Mouse (Mus musculus) spleen, adult 2 months (tissue): ENCODE data around the gene Trpm6. TPM values are rescaled to one million over a fixed set of nuclear protein-coding genes. Genes with fewer than 3 reads are reported as not detected.

ENCODE experiments used
- DNase-seq, 2 experiments: peaks; one replicate each; pipeline versions ENCODE4 v3.0.0 to v3.0.0-alpha.2; 2012 to 2021; ENCODE audit warnings: low spot score in 2 of 2, low read depth in 1 of 2
- H3K27ac ChIP-seq: fragments of 200-500 bp; 2 replicates; pipeline ENCODE4 v1.5.1; 2012; ENCODE audit warnings: low read length, inconsistent platforms; ENCODE audit not compliant: insufficient read depth
- H3K27me3 ChIP-seq: fragments of 200-500 bp; 2 replicates; pipeline ENCODE4 v1.6.1; 2012; ENCODE audit warnings: mild to moderate bottlenecking, moderate library complexity, low read length, inconsistent platforms; ENCODE audit not compliant: control insufficient read depth, insufficient read depth
- H3K36me3 ChIP-seq: fragments of 200-500 bp; 2 replicates; pipeline ENCODE4 v1.6.1; 2012; ENCODE audit warnings: mild to moderate bottlenecking, low read length, inconsistent platforms; ENCODE audit not compliant: control insufficient read depth, insufficient read depth
- H3K4me1 ChIP-seq: fragments of 200-500 bp; 2 replicates; pipeline ENCODE4 v1.6.1; 2011; ENCODE audit warnings: inconsistent platforms; ENCODE audit not compliant: control insufficient read depth, insufficient read depth, insufficient read length
- H3K4me3 ChIP-seq: fragments of 200-500 bp; 2 replicates; pipeline ENCODE4 v1.5.1; 2011; ENCODE audit warnings: mild to moderate bottlenecking, inconsistent platforms; ENCODE audit not compliant: insufficient read depth, insufficient read length; ENCODE audit errors: extremely low read depth
- CTCF ChIP-seq: fragments of 200-500 bp; IDR thresholded peaks from 2 replicates; pipeline ENCODE4 v1.5.1; 2011; ENCODE audit warnings: mild to moderate bottlenecking, inconsistent platforms; ENCODE audit not compliant: insufficient read depth, insufficient read length, insufficient replicate concordance; ENCODE audit errors: extremely low read depth
- POLR2A ChIP-seq: fragments of 200-500 bp; IDR thresholded peaks from 2 replicates; pipeline ENCODE4 v1.6.1; 2011; ENCODE audit warnings: low read depth, low read length, inconsistent platforms
- WGBS: fragments of 180-500 bp; shearing (Covaris S2); methylation state at CpG from one replicate; pipeline ENCODE4 v1.1.7; 2018; 5-methylcytosine and 5-hydroxymethylcytosine counted together
- polyA plus RNA-seq: library from polyadenylated mRNA; depleted of rRNA; stranded (reverse); fragments of >200 nt; gene quantifications from 2 replicates; pipeline ENCODE4 v1.2.3, GENCODE M21; 2012

Trpm6 gene
- polyA plus RNA-seq, 1 experiment: 0.05 TPM

- TF ChIP-seq POLR2A: no peak
- no peak for TF ChIP-seq CTCF
- 83% methylated on average over 13 of the region's 13 CpGs for WGBS
Measured at GRCm38 (mm10) chr19:18815170-18815569, 65.4 kb downstream of the Trpm6 start.

GRCm38 (mm10) chr19:18817425-18817824, 67.6 kb downstream of the Trpm6 start:
- Histone ChIP-seq H3K27me3 (no peaks in the 10 kb centered on the region), H3K4me3 (no peak overlapping the region), H3K27ac (no peak overlapping the region), H3K36me3 (no peaks in the 10 kb centered on the region), H3K4me1 (no peaks in the 10 kb centered on the region)
- no peak for DNase-seq
- WGBS: 78% methylated on average over 2 of the region's 2 CpGs
- TF ChIP-seq CTCF (no peak), POLR2A (no peak)

More at GRCm38 (mm10) chr19:18815170-18815569, 65.4 kb downstream of the Trpm6 start:
- H3K4me3 ChIP-seq: no peak overlapping the region
- H3K36me3 ChIP-seq: no peaks in the 10 kb centered on the region
- no peaks in the 10 kb centered on the region for H3K27me3 ChIP-seq
- no peaks in the 10 kb centered on the region for H3K4me1 ChIP-seq
- H3K27ac ChIP-seq: no peak overlapping the region
- no peak for DNase-seq

- Histone ChIP-seq H3K4me3 (no peak overlapping the region), H3K36me3 (no peaks in the 10 kb centered on the region), H3K4me1 (no peaks in the 10 kb centered on the region), H3K27ac (no peak overlapping the region), H3K27me3 (no peaks in the 10 kb centered on the region)
- 85% methylated on average over 2 of the region's 2 CpGs for WGBS
- TF ChIP-seq POLR2A: no peak
- no peak for TF ChIP-seq CTCF
- no peak for DNase-seq
Measured at GRCm38 (mm10) chr19:18828601-18829000, 78.8 kb downstream of the Trpm6 start.

- WGBS: 79% methylated on average over 3 of the region's 3 CpGs
- no peak for DNase-seq
Measured at GRCm38 (mm10) chr19:18831196-18831595, 81.4 kb downstream of the Trpm6 start.

GRCm38 (mm10) chr19:18834971-18835370, 85.2 kb downstream of the Trpm6 start:
- Histone ChIP-seq H3K4me1 (no peaks in the 10 kb centered on the region), H3K4me3 (no peak overlapping the region), H3K27ac (no peak overlapping the region), H3K36me3 (no peaks in the 10 kb centered on the region), H3K27me3 (no peaks in the 10 kb centered on the region)
- WGBS: 10% methylated on average over 6 of the region's 6 CpGs
- TF ChIP-seq CTCF: peak; percentile 39; the same call in 1 of the 2 replicates
- TF ChIP-seq POLR2A: no peak
- DNase-seq: peak in 1 of 2 experiments; percentile 20

More at GRCm38 (mm10) chr19:18831196-18831595, 81.4 kb downstream of the Trpm6 start:
- H3K27me3 ChIP-seq: no peaks in the 10 kb centered on the region
- H3K27ac ChIP-seq: no peak overlapping the region
- no peaks in the 10 kb centered on the region for H3K4me1 ChIP-seq
- TF ChIP-seq POLR2A: no peak
- H3K4me3 ChIP-seq: no peak overlapping the region
- H3K36me3 ChIP-seq: no peaks in the 10 kb centered on the region

GRCm38 (mm10) chr19:18841789-18842562, 92.2 kb downstream of the Trpm6 start:
- no peak overlapping the region for H3K4me3 ChIP-seq
- H3K27me3 ChIP-seq: no peaks in the 10 kb centered on the region
- WGBS: 82% methylated on average over 19 of the region's 19 CpGs
- no peaks in the 10 kb centered on the region for H3K4me1 ChIP-seq
- H3K27ac ChIP-seq: no peak overlapping the region
- no peak for DNase-seq
- no peak for TF ChIP-seq CTCF
- TF ChIP-seq POLR2A: no peak
- H3K36me3 ChIP-seq: no peaks in the 10 kb centered on the region

GRCm38 (mm10) chr19:18842626-18843025, 92.8 kb downstream of the Trpm6 start:
- Histone ChIP-seq H3K4me3 (no peak overlapping the region), H3K27me3 (no peaks in the 10 kb centered on the region), H3K27ac (no peak overlapping the region), H3K4me1 (no peaks in the 10 kb centered on the region), H3K36me3 (no peaks in the 10 kb centered on the region)
- TF ChIP-seq POLR2A (no peak), CTCF (no peak)
- no peak for DNase-seq
- WGBS: 86% methylated on average over 11 of the region's 11 CpGs
